Mouse (Mus musculus) bone marrow macrophage, adult 2 months (primary cell): ENCODE measurements around the gene Asap2. TPM values are rescaled to one million over a fixed set of nuclear protein-coding genes. Genes with fewer than 3 reads are reported as not detected.

Experiments
- H3K27ac ChIP-seq: 2 replicates; pipeline ENCODE4 v1.5.1; 2012; ENCODE audit warnings: low read depth, low read length; ENCODE audit not compliant: insufficient read depth
- H3K4me1 ChIP-seq: 2 replicates; pipeline ENCODE4 v1.6.1; 2012; ENCODE audit warnings: low read length; ENCODE audit not compliant: control insufficient read depth, insufficient read depth
- H3K4me3 ChIP-seq: 2 replicates; pipeline ENCODE4 v1.5.1; 2012; ENCODE audit warnings: mild to moderate bottlenecking, low read length, moderate library complexity; ENCODE audit not compliant: insufficient read depth
- CTCF ChIP-seq: IDR thresholded peaks from 2 replicates; pipeline ENCODE4 v1.5.1; 2012; ENCODE audit warnings: low read depth, mild to moderate bottlenecking, low read length, moderate library complexity
- POLR2A ChIP-seq: IDR thresholded peaks from 2 replicates; pipeline ENCODE4 v1.6.1; 2012; ENCODE audit warnings: mild to moderate bottlenecking, low read depth, low read length, borderline replicate concordance
- polyA plus RNA-seq: library from polyadenylated mRNA; stranded (reverse); fragments of >200 nt; gene quantifications from 2 replicates; pipeline ENCODE4 v1.2.4, GENCODE M21; 2012; ENCODE audit not compliant: missing spikeins, insufficient read depth, insufficient read length

Asap2 gene
- polyA plus RNA-seq, 1 experiment = 0.79 TPM

- Histone ChIP-seq H3K4me1 (peaks cover 10% of the 10 kb centered on the region), H3K4me3 (no peak overlapping the region), H3K27ac (no peak overlapping the region)
- TF ChIP-seq CTCF (no peak), POLR2A (no peak)
These were observed 271.3 kb downstream of the Asap2 start for GRCm38 (mm10) chr12:21261521-21261920.

GRCm38 (mm10) chr12:21263256-21263655, 273.0 kb downstream of the Asap2 start:
- H3K4me3 ChIP-seq = no peak overlapping the region
- no peak overlapping the region for H3K27ac ChIP-seq
- H3K4me1 ChIP-seq = peaks cover 10% of the 10 kb centered on the region
- TF ChIP-seq CTCF = no peak
- TF ChIP-seq POLR2A = no peak

- Histone ChIP-seq H3K4me3 (no peak overlapping the region), H3K4me1 (peaks cover 10% of the 10 kb centered on the region), H3K27ac (peak overlapping the region; percentile 10)
- no peak for TF ChIP-seq POLR2A
- TF ChIP-seq CTCF = no peak
These were observed 274.0 kb downstream of the Asap2 start for GRCm38 (mm10) chr12:21264241-21264640.

GRCm38 (mm10) chr12:21264970-21265369, 274.7 kb downstream of the Asap2 start:
- Histone ChIP-seq H3K4me3 (no peak overlapping the region), H3K27ac (no peak overlapping the region), H3K4me1 (peaks cover 10% of the 10 kb centered on the region)
- TF ChIP-seq POLR2A (no peak), CTCF (no peak)

DNA sequence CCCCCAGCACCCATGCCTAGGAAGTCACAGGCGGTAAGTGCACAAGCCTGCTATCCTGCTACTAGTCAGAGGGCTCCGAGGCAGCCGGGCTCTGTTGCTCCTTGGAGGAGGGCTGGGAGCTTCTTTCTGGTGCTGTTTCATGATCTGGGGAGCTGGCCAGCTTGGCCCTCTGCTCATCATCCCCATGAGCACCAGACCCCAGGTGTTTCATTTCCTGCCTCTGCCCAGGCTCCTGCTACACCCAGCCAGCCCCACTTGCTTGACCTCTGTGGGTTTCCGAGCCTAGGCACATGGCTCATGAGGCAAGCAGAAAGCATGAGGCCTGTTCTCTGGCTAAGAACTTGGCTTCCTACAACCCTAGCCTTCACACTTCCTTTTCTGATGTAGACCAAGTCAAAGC, 275.2 kb downstream of the Asap2 start:
- TF ChIP-seq POLR2A (no peak), CTCF (no peak)
- Histone ChIP-seq H3K4me1 (peaks cover 10% of the 10 kb centered on the region), H3K27ac (no peak overlapping the region), H3K4me3 (no peak overlapping the region)

- Histone ChIP-seq H3K4me1 (peaks cover 10% of the 10 kb centered on the region), H3K27ac (no peak overlapping the region), H3K4me3 (no peak overlapping the region)
- peak; percentile 34; the same call in 1 of the 2 replicates for TF ChIP-seq CTCF
- TF ChIP-seq POLR2A = no peak
These were observed 275.9 kb downstream of the Asap2 start for GRCm38 (mm10) chr12:21265946-21266783.

- H3K27ac ChIP-seq = no peak overlapping the region
- H3K4me1 ChIP-seq = peaks cover 10% of the 10 kb centered on the region
- TF ChIP-seq CTCF = no peak; the same call in 1 of the 2 replicates
- no peak for TF ChIP-seq POLR2A
- no peak overlapping the region for H3K4me3 ChIP-seq
These were observed 276.5 kb downstream of the Asap2 start for GRCm38 (mm10) chr12:21266784-21267098.

- Histone ChIP-seq H3K4me1 (peaks cover 10% of the 10 kb centered on the region), H3K4me3 (no peak overlapping the region), H3K27ac (no peak overlapping the region)
- no peak for TF ChIP-seq CTCF
- no peak for TF ChIP-seq POLR2A
These were observed 277.9 kb downstream of the Asap2 start for GRCm38 (mm10) chr12:21268083-21268616.

DNA sequence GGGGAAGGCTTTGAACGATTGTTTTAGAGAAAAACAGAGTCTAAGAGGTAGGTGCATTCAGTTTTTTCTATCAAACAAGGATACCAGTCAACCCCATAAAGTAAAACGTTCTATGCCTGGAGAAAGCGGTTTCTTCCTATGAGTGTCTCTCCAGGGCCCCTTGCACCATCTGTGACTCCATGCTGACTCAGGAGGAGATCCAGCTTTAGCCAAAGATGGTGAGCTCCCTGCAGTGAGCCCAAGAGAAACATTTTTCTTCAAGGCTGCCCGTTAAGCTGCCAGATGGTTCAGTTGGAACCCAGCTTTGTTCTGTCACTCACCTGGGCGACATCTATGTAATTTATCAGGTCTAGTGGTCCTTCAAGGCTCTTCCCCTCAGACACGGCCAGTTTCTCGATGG, 284.2 kb downstream of the Asap2 start:
- no peak overlapping the region for H3K27ac ChIP-seq
- H3K4me3 ChIP-seq = no peak overlapping the region
- TF ChIP-seq POLR2A (no peak), CTCF (no peak)
- peaks cover 3% of the 10 kb centered on the region; the same call in 1 of the 2 replicates for H3K4me1 ChIP-seq

- Histone ChIP-seq H3K27ac (no peak overlapping the region), H3K4me3 (no peak overlapping the region), H3K4me1 (peaks cover 5% of the 10 kb centered on the region)
- no peak for TF ChIP-seq CTCF
- no peak for TF ChIP-seq POLR2A
These were observed 287.1 kb downstream of the Asap2 start for GRCm38 (mm10) chr12:21277352-21277864.
